Mouse (Mus musculus): ENCODE results near the gene Cfap97. TPM values are rescaled to one million over a fixed set of nuclear protein-coding genes. Genes with fewer than 3 reads are reported as not detected.
"Not testable (repeated sequence)": the region's sequence is repeated elsewhere in the genome, so short reads cannot be mapped to it uniquely, and the experiment has no call there.

Cfap97 gene
- polyA plus RNA-seq (2012; rRNA removed), result 2.9 and 4.3 TPM in 2 replicates

DNA sequence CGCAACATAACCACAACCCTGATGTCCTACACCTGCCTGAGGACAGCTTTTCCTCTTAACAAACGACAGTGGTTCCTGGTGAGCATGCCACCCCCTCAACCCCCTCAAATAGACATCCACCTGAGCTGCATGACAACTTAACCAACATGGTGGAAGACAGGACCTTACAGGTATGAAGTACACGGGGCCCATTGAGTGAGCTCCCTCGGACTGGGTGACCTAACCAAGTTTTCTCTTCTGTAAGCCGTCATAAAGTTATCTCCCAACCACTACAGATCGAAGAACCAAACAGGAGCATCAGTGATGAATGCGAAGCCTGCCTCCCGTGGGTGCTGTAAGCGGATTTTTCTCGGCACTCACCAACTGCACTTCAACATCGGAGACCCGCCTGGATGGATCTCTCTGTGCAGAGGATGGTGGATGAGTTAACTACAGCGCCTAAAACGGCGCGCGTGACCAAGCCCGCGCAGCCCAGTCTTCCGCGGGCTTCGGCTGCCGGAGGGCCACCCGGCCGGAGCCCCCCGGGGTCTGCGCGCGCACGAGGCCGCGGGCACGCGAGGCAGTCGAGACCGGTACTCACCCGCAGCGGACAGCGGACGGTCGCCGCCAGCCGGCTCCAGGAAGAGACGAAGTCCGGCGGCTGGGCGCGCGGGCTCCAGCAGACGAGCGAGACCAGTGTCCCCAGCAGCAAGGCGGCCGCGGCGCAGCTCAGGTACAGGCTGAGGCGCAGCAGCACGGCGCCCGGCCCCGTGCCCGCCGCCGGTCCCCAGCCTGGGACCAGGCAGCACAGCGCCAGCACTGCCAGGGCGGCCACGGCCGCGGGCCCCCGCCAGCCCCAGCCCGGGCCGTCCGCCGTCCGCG, at the start of gene Cfap97:
TSS of gene Cfap97 (plus strand) at position 570 of the 861 bp plus-strand sequence.
- under 1% methylated on average over 73 of the region's 75 CpGs for WGBS
- no peak for DNase-seq (ENCODE audit: low read depth, low spot score)

- WGBS, result 94% methylated on average over 11 of the region's 11 CpGs
Measured at GRCm38 (mm10) chr8:46103434-46103833, 48.1 kb upstream of the Cfap97 start.

GRCm38 (mm10) chr8:46107690-46108089, 43.9 kb upstream of the Cfap97 start:
- no peak for DNase-seq (ENCODE audit: low read depth, low spot score)

More at GRCm38 (mm10) chr8:46103434-46103833, 48.1 kb upstream of the Cfap97 start:
- no peak for DNase-seq (ENCODE audit: low read depth, low spot score)

DNA sequence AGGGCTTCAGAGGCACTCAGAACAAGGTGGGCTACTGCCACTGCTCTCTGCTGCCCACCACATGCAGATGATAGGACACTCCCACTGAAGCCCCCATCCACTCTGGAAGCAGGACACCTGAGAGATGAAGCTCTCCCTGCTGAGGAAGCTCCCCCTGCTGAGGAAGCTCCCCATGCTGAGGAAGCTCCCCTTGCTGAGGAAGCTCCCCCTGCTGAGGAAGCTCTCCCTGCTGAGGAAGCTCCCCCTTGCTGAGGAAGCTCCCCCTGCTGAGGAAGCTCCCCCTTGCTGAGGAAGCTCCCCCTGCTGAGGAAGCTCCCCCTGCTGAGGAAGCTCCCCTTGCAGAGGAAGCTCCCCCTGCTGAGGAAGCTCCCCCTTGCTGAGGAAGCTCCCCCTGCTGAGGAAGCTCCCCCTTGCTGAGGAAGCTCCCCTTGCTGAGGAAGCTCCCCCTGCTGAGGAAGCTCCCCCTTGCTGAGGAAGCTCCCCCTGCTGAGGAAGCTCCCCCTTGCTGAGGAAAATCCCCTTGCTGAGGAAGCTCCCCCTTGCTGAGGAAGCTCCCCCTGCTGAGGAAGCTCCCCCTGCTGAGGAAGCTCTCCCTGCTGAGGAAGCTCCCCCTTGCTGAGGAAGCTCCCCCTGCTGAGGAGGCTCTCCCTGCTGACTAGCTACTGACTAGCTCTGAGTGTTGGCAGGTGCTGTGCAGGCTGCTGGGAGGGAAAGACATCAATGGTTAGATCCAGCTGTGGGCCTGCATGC, 38.0 kb upstream of the Cfap97 start:
- DNase-seq (ENCODE audit: low read depth, low spot score), result not testable (repeated sequence)

DNA sequence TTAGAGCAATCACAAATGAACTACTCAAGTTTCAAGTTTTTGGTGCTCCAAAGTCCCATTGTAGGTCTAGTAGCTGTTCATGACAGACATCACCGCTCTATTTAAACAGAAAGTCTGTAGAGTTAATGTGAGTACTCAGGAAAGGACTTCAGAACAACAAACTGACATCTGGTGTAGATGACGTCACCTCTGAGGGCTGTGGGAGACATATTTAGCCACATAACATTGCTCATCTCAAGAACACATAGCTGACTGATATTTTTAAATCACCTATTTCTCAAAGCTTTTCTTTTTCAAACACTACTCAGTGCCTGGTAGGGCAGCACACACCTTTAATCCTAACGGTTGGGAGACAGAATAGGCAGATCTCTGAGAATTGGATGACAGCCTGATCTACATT, 34.4 kb upstream of the Cfap97 start:
- WGBS, result 80% methylated on average over 3 of the region's 3 CpGs
- no peak for DNase-seq (ENCODE audit: low read depth, low spot score)

GRCm38 (mm10) chr8:46119176-46119575, 32.4 kb upstream of the Cfap97 start:
- 93% methylated on average over 3 of the region's 3 CpGs for WGBS
- no peak for DNase-seq (ENCODE audit: low read depth, low spot score)

DNA sequence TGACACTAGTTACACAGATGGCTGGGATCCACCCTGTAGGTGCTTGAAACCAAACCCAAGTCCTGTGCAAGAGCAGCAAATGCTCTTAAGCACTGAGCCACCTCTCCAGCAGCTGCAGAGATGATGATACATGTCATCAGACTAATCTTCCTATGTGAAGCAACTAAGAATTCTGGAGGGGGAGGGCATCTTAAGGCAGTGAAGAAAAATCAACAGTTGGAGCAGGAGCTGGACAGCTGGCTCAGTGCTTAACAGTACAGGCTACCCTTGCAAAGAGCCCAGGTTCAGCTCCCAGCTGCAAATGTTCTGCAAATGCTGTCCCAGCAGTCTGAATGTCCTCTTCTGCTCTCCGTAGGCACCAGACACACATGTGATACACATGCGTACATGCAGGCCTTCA, 29.1 kb upstream of the Cfap97 start:
- DNase-seq (ENCODE audit: low read depth, low spot score), result no peak
- 90% methylated on average over 2 of the region's 2 CpGs for WGBS

- 34% methylated on average over 2 of the region's 2 CpGs for WGBS
- no peak for DNase-seq (ENCODE audit: low read depth, low spot score)
Measured at GRCm38 (mm10) chr8:46130426-46130825, 21.1 kb upstream of the Cfap97 start.

- not testable (repeated sequence) for DNase-seq (ENCODE audit: low read depth, low spot score)
- WGBS, result 88% methylated on average over 2 of the region's 2 CpGs
Measured at GRCm38 (mm10) chr8:46135546-46135945, 16.0 kb upstream of the Cfap97 start.

- DNase-seq (ENCODE audit: low read depth, low spot score), result no peak
- WGBS, result 96% methylated on average over 1 of the region's 1 CpGs
Measured at GRCm38 (mm10) chr8:46137336-46137735, 14.2 kb upstream of the Cfap97 start.

- DNase-seq (ENCODE audit: low read depth, low spot score), result no peak
- WGBS, result 80% methylated on average over 10 of the region's 10 CpGs
Measured at GRCm38 (mm10) chr8:46137843-46138596, 13.6 kb upstream of the Cfap97 start.

- DNase-seq (ENCODE audit: low read depth, low spot score), result no peak
- WGBS, result 81% methylated on average over 9 of the region's 9 CpGs
Measured at GRCm38 (mm10) chr8:46140376-46141120, 11.0 kb upstream of the Cfap97 start.

GRCm38 (mm10) chr8:46141688-46142087, 9.9 kb upstream of the Cfap97 start:
- no peak for DNase-seq (ENCODE audit: low read depth, low spot score)
- 39% methylated on average over 3 of the region's 3 CpGs for WGBS

- WGBS, result 88% methylated on average over 4 of the region's 4 CpGs
- DNase-seq (ENCODE audit: low read depth, low spot score), result no peak
Measured at GRCm38 (mm10) chr8:46142498-46143081, 9.0 kb upstream of the Cfap97 start.

DNA sequence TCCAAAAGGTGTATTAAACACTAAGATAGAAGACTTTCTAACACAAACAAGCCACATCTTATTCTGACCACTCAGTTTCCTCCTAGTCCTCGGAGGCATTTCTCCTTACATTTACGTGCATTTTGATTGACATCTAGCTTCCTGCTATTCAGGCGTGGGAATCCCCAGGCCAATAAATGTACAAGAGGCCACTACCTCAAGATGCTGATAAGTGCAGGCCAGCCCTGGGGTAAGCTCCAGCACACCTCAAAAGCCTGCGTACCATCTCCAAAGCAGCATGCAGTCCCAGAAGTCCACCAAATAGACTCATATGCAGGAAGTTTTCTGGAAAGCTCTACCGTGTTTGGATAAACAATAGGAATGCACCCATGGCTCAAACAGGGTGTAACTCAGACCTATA, 8.1 kb upstream of the Cfap97 start:
- WGBS, result 20% methylated on average over 5 of the region's 5 CpGs
- no peak for DNase-seq (ENCODE audit: low read depth, low spot score)

- 7% methylated on average over 1 of the region's 1 CpGs for WGBS
- no peak for DNase-seq (ENCODE audit: low read depth, low spot score)
Measured at GRCm38 (mm10) chr8:46143924-46144323, 7.6 kb upstream of the Cfap97 start.

DNA sequence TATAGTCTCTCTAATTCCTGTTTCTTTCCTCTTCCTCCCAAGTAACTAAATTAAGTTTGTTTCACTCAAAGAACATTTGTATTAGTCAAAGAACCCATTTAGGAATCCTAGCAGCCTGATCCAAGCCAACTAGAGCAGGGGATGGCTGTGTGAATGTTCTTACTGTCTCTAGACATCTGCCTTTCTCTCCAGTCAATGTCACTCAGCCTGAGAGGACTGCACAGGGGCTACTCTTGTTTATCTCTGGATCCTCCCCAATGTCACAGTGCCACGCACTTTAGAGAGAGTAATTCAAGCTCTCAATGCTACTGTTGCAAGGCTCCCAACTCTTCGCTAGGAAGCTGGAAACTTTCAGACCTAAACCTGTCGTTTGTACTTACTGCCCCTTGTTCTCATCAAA, 5.4 kb upstream of the Cfap97 start:
- DNase-seq (ENCODE audit: low read depth, low spot score), result no peak
- WGBS, result 66% methylated on average over 3 of the region's 3 CpGs

GRCm38 (mm10) chr8:46149306-46149705, 2.3 kb upstream of the Cfap97 start:
- 90% methylated on average over 6 of the region's 6 CpGs for WGBS

DNA sequence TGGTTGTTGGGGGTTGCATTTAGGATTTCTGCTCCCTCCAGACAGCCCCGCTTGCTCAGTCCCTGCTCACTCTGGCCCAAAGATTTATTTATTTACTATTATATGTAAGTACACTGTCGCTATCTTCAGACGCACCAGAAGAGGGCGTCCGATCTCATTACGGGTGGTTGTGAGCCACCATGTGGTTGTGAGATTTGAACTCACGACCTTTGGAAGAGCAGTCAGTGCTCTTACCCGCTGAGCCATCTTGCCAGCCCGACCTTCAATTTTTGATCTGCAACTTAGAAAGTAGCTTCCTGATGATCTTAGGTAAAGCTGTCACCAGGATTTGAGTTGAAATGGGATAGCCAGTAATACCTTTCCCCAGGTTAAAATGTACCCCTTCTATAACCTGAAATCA, 1.8 kb upstream of the Cfap97 start:
- WGBS, result 81% methylated on average over 9 of the region's 9 CpGs
- DNase-seq (ENCODE audit: low read depth, low spot score), result no peak

More at GRCm38 (mm10) chr8:46149306-46149705, 2.3 kb upstream of the Cfap97 start:
- DNase-seq (ENCODE audit: low read depth, low spot score), result no peak

Data from large intestine, adult 2 months (tissue).